Mouse (Mus musculus) stomach, embryonic 16.5 days (tissue): ENCODE measurements around the gene Stk25. TPM values are rescaled to one million over a fixed set of nuclear protein-coding genes. Genes with fewer than 3 reads are reported as not detected.

ENCODE experiments used
- ATAC-seq: fragments of 200-750 bp; cut with Nextera tagmentation; 2 replicates; pipeline ENCODE4 v1.8.0; 2017; ENCODE audit warnings: moderate number of reproducible peaks, moderate TSS enrichment; ENCODE audit not compliant: insufficient read depth, low FRiP score
- H3K27ac ChIP-seq: fragments of 300-500 bp; sonication (generic); 2 replicates; pipeline ENCODE4 v1.5.1; 2014; ENCODE audit warnings: low read length
- H3K27me3 ChIP-seq: fragments of 300-500 bp; sonication (generic); 2 replicates; pipeline ENCODE4 v1.6.1; 2014; ENCODE audit warnings: low read length, control low read depth, mixed read lengths; ENCODE audit not compliant: control insufficient read depth, insufficient read depth
- H3K36me3 ChIP-seq: fragments of 300-500 bp; sonication (generic); 2 replicates; pipeline ENCODE4 v1.6.1; 2014; ENCODE audit warnings: low read length; ENCODE audit not compliant: control insufficient read depth, insufficient read depth
- H3K4me1 ChIP-seq: fragments of 300-500 bp; sonication (generic); 2 replicates; pipeline ENCODE4 v1.6.1; 2014; ENCODE audit warnings: low read length, control low read depth, mixed read lengths; ENCODE audit not compliant: control insufficient read depth, insufficient read depth
- H3K4me2 ChIP-seq: fragments of 300-500 bp; sonication (generic); 2 replicates; pipeline ENCODE4 v1.6.1; 2014; ENCODE audit warnings: low read depth, low read length, mixed read lengths
- H3K4me3 ChIP-seq: fragments of 300-500 bp; sonication (generic); replicated peaks from 2 replicates; pipeline ENCODE4 v1.5.1; 2014; ENCODE audit warnings: mild to moderate bottlenecking, low read length
- H3K9ac ChIP-seq: fragments of 300-500 bp; sonication (generic); 2 replicates; pipeline ENCODE4 v1.6.1; 2014; ENCODE audit warnings: low read length
- H3K9me3 ChIP-seq: fragments of 300-500 bp; sonication (generic); replicated peaks from 2 replicates; pipeline ENCODE4 v1.6.1; 2016; ENCODE audit warnings: low read length, control low read depth; ENCODE audit not compliant: control insufficient read depth
- whole genome bisulfite sequencing: fragments of 180-500 bp; shearing (Covaris S2); extraction: QIAGEN DNeasy Blood & Tissue Kit; methylation state at CpG from one replicate; pipeline ENCODE4 v1.1.7; 2014; 5-methylcytosine and 5-hydroxymethylcytosine counted together
- polyA plus RNA-seq: library from polyadenylated mRNA; unstranded; fragments of >200 nt; fragmentation: Nextera tagmentation; extraction: Ambion mirVana; gene quantifications from 2 replicates; pipeline ENCODE4 v1.2.1, GENCODE M21; 2015

Gene Stk25
- polyA plus RNA-seq, 1 experiment from 2014 or later = 135 TPM

- ATAC-seq = no peak; the same call in 1 of the 2 replicates
- peaks cover 14% of the 10 kb centered on the region for H3K4me1 ChIP-seq
- under 1% methylated on average over 54 of the region's 58 CpGs for WGBS
Measured at GRCm38 (mm10) chr1:93635091-93635579, 23.3 kb downstream of the Stk25 start.

GRCm38 (mm10) chr1:93634481-93634891, 24.0 kb downstream of the Stk25 start:
- no peak; the same call in 1 of the 2 replicates for ATAC-seq
- 3% methylated on average over 6 of the region's 6 CpGs for WGBS

More at GRCm38 (mm10) chr1:93635091-93635579, 23.3 kb downstream of the Stk25 start:
- H3K27ac ChIP-seq = peak overlapping the region; percentile 92
- H3K9ac ChIP-seq = peak overlapping the region; percentile 95
- H3K27me3 ChIP-seq = no peaks in the 10 kb centered on the region
- peaks cover 3% of the 10 kb centered on the region; the same call in 1 of the 2 replicates for H3K36me3 ChIP-seq
- H3K4me2 ChIP-seq = peak overlapping the region; percentile 87
- H3K9me3 ChIP-seq = no peaks in the 10 kb centered on the region
- peak overlapping the region; percentile 98 for H3K4me3 ChIP-seq

GRCm38 (mm10) chr1:93632723-93633122, 25.7 kb downstream of the Stk25 start:
- WGBS = 94% methylated on average over 3 of the region's 3 CpGs

More at GRCm38 (mm10) chr1:93634481-93634891, 24.0 kb downstream of the Stk25 start:
- Histone ChIP-seq H3K27me3 (no peaks in the 10 kb centered on the region), H3K27ac (peak overlapping the region; percentile 92), H3K9ac (peak overlapping the region; percentile 95), H3K36me3 (peaks cover 3% of the 10 kb centered on the region; the same call in 1 of the 2 replicates), H3K4me3 (peak overlapping the region; percentile 98), H3K9me3 (no peaks in the 10 kb centered on the region), H3K4me2 (peak overlapping the region; percentile 87), H3K4me1 (peaks cover 14% of the 10 kb centered on the region)

GRCm38 (mm10) chr1:93630796-93631195, 27.7 kb downstream of the Stk25 start:
- 71% methylated on average over 3 of the region's 3 CpGs for WGBS
- Histone ChIP-seq H3K4me1 (peaks cover 10% of the 10 kb centered on the region), H3K36me3 (peaks cover 8% of the 10 kb centered on the region), H3K27ac (no peak overlapping the region), H3K4me3 (no peak overlapping the region), H3K9me3 (no peaks in the 10 kb centered on the region), H3K9ac (no peak overlapping the region), H3K27me3 (no peaks in the 10 kb centered on the region), H3K4me2 (no peak overlapping the region)
- no peak for ATAC-seq

More at GRCm38 (mm10) chr1:93632723-93633122, 25.7 kb downstream of the Stk25 start:
- no peak overlapping the region for H3K27ac ChIP-seq
- no peak overlapping the region for H3K4me2 ChIP-seq
- no peaks in the 10 kb centered on the region for H3K27me3 ChIP-seq
- H3K4me1 ChIP-seq = peaks cover 14% of the 10 kb centered on the region
- no peak for ATAC-seq
- H3K9me3 ChIP-seq = no peaks in the 10 kb centered on the region
- H3K36me3 ChIP-seq = peaks cover 7% of the 10 kb centered on the region; the same call in 1 of the 2 replicates
- H3K9ac ChIP-seq = no peak overlapping the region
- H3K4me3 ChIP-seq = no peak overlapping the region

GRCm38 (mm10) chr1:93624502-93624901, 34.0 kb downstream of the Stk25 start:
- H3K36me3 ChIP-seq = peaks cover 26% of the 10 kb centered on the region; the same call in 1 of the 2 replicates
- no peak overlapping the region for H3K4me2 ChIP-seq
- no peak overlapping the region for H3K4me3 ChIP-seq
- ATAC-seq = no peak
- no peaks in the 10 kb centered on the region for H3K4me1 ChIP-seq
- H3K27ac ChIP-seq = no peak overlapping the region
- no peak overlapping the region for H3K9ac ChIP-seq
- no peaks in the 10 kb centered on the region for H3K9me3 ChIP-seq
- 87% methylated on average over 1 of the region's 1 CpGs for WGBS
- no peaks in the 10 kb centered on the region for H3K27me3 ChIP-seq

- Histone ChIP-seq H3K9me3 (no peaks in the 10 kb centered on the region), H3K4me2 (no peak overlapping the region), H3K36me3 (peaks cover 18% of the 10 kb centered on the region; the same call in 1 of the 2 replicates), H3K27ac (no peak overlapping the region), H3K4me3 (no peak overlapping the region), H3K9ac (no peak overlapping the region), H3K4me1 (0 out of 2 replicates have a peak, but pooled peaks cover 3% of the 10 kb centered on the region), H3K27me3 (no peaks in the 10 kb centered on the region)
- no peak for ATAC-seq
- WGBS = 71% methylated on average over 5 of the region's 5 CpGs
Measured at GRCm38 (mm10) chr1:93618948-93619347, 39.5 kb downstream of the Stk25 start.

- ATAC-seq = no peak
- Histone ChIP-seq H3K4me1 (0 out of 2 replicates have a peak, but pooled peaks cover 3% of the 10 kb centered on the region), H3K4me3 (no peak overlapping the region), H3K36me3 (peaks cover 17% of the 10 kb centered on the region; the same call in 1 of the 2 replicates), H3K27ac (no peak overlapping the region), H3K9ac (no peak overlapping the region), H3K4me2 (no peak overlapping the region), H3K9me3 (no peaks in the 10 kb centered on the region), H3K27me3 (no peaks in the 10 kb centered on the region)
- 83% methylated on average over 4 of the region's 4 CpGs for WGBS
Measured at GRCm38 (mm10) chr1:93618059-93618748, 40.3 kb downstream of the Stk25 start.

GRCm38 (mm10) chr1:93609762-93610161, 48.7 kb downstream of the Stk25 start:
- no peak for ATAC-seq
- 86% methylated on average over 8 of the region's 8 CpGs for WGBS
- H3K9ac ChIP-seq = no peak overlapping the region
- no peaks in the 10 kb centered on the region for H3K9me3 ChIP-seq
- no peaks in the 10 kb centered on the region for H3K4me1 ChIP-seq
- no peaks in the 10 kb centered on the region for H3K36me3 ChIP-seq
- H3K4me2 ChIP-seq = no peak overlapping the region
- H3K27me3 ChIP-seq = no peaks in the 10 kb centered on the region
- no peak overlapping the region for H3K27ac ChIP-seq
- H3K4me3 ChIP-seq = no peak overlapping the region

GRCm38 (mm10) chr1:93608696-93609245, 49.7 kb downstream of the Stk25 start:
- no peak for ATAC-seq
- H3K9me3 ChIP-seq = no peaks in the 10 kb centered on the region
- 76% methylated on average over 4 of the region's 4 CpGs for WGBS

More at GRCm38 (mm10) chr1:93608696-93609245, 49.7 kb downstream of the Stk25 start:
- H3K4me2 ChIP-seq = no peak overlapping the region
- no peaks in the 10 kb centered on the region for H3K36me3 ChIP-seq
- no peak overlapping the region for H3K9ac ChIP-seq
- H3K27me3 ChIP-seq = no peaks in the 10 kb centered on the region
- no peak overlapping the region for H3K4me3 ChIP-seq
- no peak overlapping the region for H3K27ac ChIP-seq
- H3K4me1 ChIP-seq = no peaks in the 10 kb centered on the region
